Comparison of ENCODE assay signal across 11 mouse cellular contexts in the genomic region with DNA sequence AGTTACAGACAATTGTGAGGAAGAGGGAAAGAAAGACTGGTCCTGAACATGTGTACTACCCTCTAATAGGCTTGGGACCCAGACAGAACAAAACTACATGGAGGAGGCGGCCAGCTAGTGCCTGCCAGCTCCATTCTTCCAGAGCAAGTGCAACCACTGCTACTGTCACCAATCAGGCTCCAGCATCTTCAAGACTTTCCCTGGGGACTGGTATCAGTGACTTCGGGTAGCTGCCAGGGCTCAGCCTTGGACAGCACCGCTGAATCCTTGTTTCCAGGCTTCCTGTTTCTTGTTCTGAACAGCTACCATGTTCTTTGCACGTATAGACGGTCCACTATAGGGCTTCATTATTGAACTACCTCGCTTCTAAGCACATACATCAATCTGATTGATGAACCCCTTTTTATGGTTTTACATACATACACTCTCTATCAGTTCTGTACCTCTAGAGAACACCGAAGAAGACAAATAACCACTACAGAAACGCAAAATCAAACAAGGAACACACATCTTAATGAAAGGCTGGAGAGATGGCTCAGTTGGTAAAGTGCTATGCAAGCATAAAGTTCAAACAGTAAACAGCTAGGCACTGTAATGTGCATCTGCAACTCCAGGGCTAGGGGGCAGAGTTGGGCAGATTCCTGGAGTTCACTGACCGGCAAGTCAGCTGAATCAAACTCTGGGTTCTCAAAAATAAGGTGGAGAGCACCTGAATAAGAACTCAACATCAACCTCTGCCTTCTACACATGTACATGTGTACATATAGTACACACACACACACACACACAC. TPM values are rescaled to one million over a fixed set of nuclear protein-coding genes. Genes with fewer than 3 reads are reported as not detected.
DNase-seq lines count a peak whose midpoint lies in the region; ATAC-seq and TF ChIP-seq lines count a peak whose summit lies in the region.
"Had no signal": no experiment of that assay in that cellular context is flagged by ENCODE, and none has a peak within 500 bp of the region (broad histone marks: within the 10 kb centered on the region; RNA-seq: fewer than 3 reads in every experiment).

No protein-coding gene starts in this region.

- no peak overlapping the region for H3K4me3 ChIP-seq in cerebellum, adult 2 months (replicated peaks; ENCODE audit: insufficient read depth, low read depth, low read length)
- H3K4me3 ChIP-seq in kidney, embryonic 15.5 days (replicated peaks): no peak overlapping the region
- H3K4me3 ChIP-seq: forebrain, embryonic 13.5 days; hindbrain, embryonic 12.5 days; megakaryocyte, embryonic 14.5 days had no signal

- H3K4me1 ChIP-seq in cerebellum, adult 2 months (ENCODE audit: control insufficient read depth, insufficient read depth, low read length): peaks cover 12% of the 10 kb centered on the region
- 0 out of 2 replicates have a peak, but pooled peaks cover 4% of the 10 kb centered on the region for H3K4me1 ChIP-seq in kidney, embryonic 15.5 days
- H3K4me1 ChIP-seq: forebrain, embryonic 13.5 days; hindbrain, embryonic 12.5 days; megakaryocyte, embryonic 14.5 days had no signal

- DNase-seq in cerebellum, adult 2 months: peak in 1 of 2 experiments; percentile 38
- DNase-seq in cerebellum, adult 9-10 months: no peak
- peak; percentile 48 for DNase-seq in kidney, adult 18-20 months
- peak; percentile 18 for DNase-seq in A20 (ENCODE audit: low read depth, low spot score)
- peak; percentile 62 for DNase-seq in kidney, postnatal 14 days

- H3K27ac ChIP-seq in cerebellum, adult 2 months (ENCODE audit: insufficient read depth, low read length): peak overlapping the region; percentile 23; the same call in 1 of the 2 replicates
- no peak overlapping the region for H3K27ac ChIP-seq in kidney, embryonic 15.5 days
- H3K27ac ChIP-seq: forebrain, embryonic 13.5 days; hindbrain, embryonic 12.5 days had no signal

- H3K27me3 ChIP-seq in cerebellum, adult 2 months (ENCODE audit: control insufficient read depth, insufficient read depth, low read length): no peaks in the 10 kb centered on the region
- no peaks in the 10 kb centered on the region for H3K27me3 ChIP-seq in kidney, embryonic 15.5 days
- H3K27me3 ChIP-seq: forebrain, embryonic 13.5 days; hindbrain, embryonic 12.5 days; megakaryocyte, embryonic 14.5 days had no signal

- TF ChIP-seq POLR2A in cerebellum, adult 2 months (IDR thresholded peaks at IDR 0.05; ENCODE audit: borderline replicate concordance, insufficient read depth, low read length): no peak

- H3K36me3 ChIP-seq in kidney, embryonic 15.5 days: peaks cover 65% of the 10 kb centered on the region

- TF ChIP-seq CTCF in cerebellum, adult 2 months (IDR thresholded peaks at IDR 0.05; ENCODE audit: borderline replicate concordance, insufficient read depth, low read depth, low read length): peak; percentile 32; the same call in 1 of the 2 replicates

- H3K4me2 ChIP-seq in kidney, embryonic 15.5 days: no peak overlapping the region
- H3K4me2 ChIP-seq: forebrain, embryonic 13.5 days; hindbrain, embryonic 12.5 days had no signal

- no peaks in the 10 kb centered on the region for H3K9me3 ChIP-seq in kidney, embryonic 15.5 days (replicated peaks)
- H3K9me3 ChIP-seq: forebrain, embryonic 13.5 days; hindbrain, embryonic 12.5 days; megakaryocyte, embryonic 14.5 days had no signal

- no peak overlapping the region for H3K9ac ChIP-seq in kidney, embryonic 15.5 days
- H3K9ac ChIP-seq: forebrain, embryonic 13.5 days; hindbrain, embryonic 12.5 days had no signal

- no peak for ATAC-seq in kidney, embryonic 15.5 days (replicated peaks; ENCODE audit: low FRiP score)
- no peak for ATAC-seq in inflammation-experienced regulatory T-cells, adult 6 months
- ATAC-seq in megakaryocyte progenitor cell, adult 5-6 weeks (replicated peaks; ENCODE audit: poor library complexity): no peak
- ATAC-seq: forebrain, embryonic 13.5 days had no signal

- 77% methylated on average over 9 of the region's 9 CpGs for WGBS in cerebellum, adult 2 months
- WGBS in kidney, embryonic 15.5 days: 82% methylated on average over 9 of the region's 9 CpGs

RNA-seq across cellular contexts. Expression of a gene that starts 35.9 kb away (rescaled TPM):
- 28.5 and 31.8 TPM in 2 replicates for polyA plus RNA-seq in cerebellum, adult 2 months (2012; rRNA removed)
- 16.8 and 17.5 TPM in 2 replicates for polyA plus RNA-seq in kidney, embryonic 15.5 days (2015; fragmentation: Nextera tagmentation; extraction: Ambion mirVana)
- polyA plus RNA-seq in inflammation-experienced regulatory T-cells, adult 6 months (2017; shearing (Covaris generic)): 1 to 10 TPM; 3.8 to 5.5 (median 5.5) TPM
- 28.3 and 29.5 TPM in 2 replicates for total RNA-seq in megakaryocyte progenitor cell, adult 5-6 weeks (2015)
- 18.8 and 18.9 TPM in 2 replicates for total RNA-seq in megakaryocyte progenitor cell, adult 5-6 weeks (2017)

RNA-seq across cellular contexts. Expression of a gene that starts 47.5 kb away (rescaled TPM):
- polyA plus RNA-seq in cerebellum, adult 2 months (2012; rRNA removed): 31.9 and 34.3 TPM in 2 replicates
- 26.3 and 31.9 TPM in 2 replicates for polyA plus RNA-seq in kidney, embryonic 15.5 days (2015; fragmentation: Nextera tagmentation; extraction: Ambion mirVana)
- 10 to 100 TPM; 41.5 to 52.6 (median 52.3) TPM for polyA plus RNA-seq in inflammation-experienced regulatory T-cells, adult 6 months (2017; shearing (Covaris generic))
- 19.4 and 27.4 TPM in 2 replicates for total RNA-seq in megakaryocyte progenitor cell, adult 5-6 weeks (2015)
- 65.4 and 71.6 TPM in 2 replicates for total RNA-seq in megakaryocyte progenitor cell, adult 5-6 weeks (2017)
